Mouse (Mus musculus): Measurements from ENCODE around the gene Gm42906. TPM values are rescaled to one million over a fixed set of nuclear protein-coding genes. Genes with fewer than 3 reads are reported as not detected.

Gene Gm42906
- polyA plus RNA-seq (2014; fragmentation: Illumina TruSeq; extraction: RNeasy Lipid Tissue Mini Kit (QIAGEN cat#74804); ENCODE audit: low read depth, low replicate concordance) = not detected

DNA sequence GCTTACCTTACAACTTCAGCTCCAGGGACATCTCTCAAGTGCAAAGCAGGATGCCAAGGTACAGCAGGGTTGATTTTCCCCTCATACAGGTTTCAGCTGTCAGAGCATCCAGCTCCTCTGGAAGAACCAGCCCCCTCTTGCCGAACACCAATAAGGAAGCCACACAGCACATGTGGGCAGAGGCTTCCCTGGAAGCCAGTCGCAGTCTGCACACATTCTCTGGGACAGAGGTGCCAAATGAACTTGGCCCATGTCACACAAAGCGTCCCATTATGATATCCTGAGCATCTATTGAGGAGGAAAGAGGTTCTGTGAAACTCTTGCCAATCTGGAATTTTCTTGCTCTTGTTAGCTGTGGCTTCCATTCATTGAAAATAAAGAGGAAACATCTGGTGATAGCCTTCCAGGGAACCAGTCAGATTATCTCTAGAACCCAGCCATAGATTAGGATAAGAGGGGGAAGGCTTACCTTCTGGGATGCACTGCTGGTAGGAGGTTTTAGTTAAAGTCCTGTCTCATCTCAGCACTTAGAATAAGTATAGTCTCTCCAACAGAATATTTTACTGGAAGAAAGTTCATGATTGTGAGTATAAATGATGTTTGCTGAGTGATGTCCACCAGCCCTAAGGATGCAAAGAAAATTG is at the start of gene Gm42906:
TSS of gene Gm42906 (minus strand) at position 51 of the 644 bp plus-strand sequence.

DNA sequence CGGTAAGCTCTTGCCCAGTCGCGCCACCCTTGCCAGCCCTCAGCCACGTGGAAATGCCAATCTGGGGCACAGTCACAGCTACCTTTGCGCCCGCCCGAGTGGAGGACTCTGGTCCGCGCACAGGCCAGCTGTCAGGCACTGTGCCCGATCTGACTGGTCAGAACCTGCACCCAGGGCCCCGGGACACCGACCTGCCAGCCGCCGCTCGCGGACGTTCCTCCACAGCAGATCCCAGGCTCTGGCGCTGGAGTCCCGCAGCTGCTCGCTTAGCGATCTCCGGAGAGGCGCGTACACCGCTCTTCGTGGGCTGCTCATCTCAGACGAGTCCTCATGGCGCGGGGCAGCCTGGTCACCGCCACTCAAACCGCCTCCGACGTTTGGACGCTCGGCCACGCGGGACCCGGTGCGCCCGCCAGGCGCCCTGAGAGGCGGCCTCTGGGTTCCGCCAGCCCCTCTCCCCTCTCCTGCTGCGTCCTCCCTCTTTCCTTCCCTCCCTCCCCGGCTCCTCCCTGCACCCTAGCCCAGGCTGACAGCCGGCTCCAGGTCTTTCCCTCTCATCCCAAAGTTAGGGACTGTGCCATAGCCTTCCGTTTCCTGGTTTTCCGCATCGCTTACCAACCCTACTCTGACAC is 194.4 kb downstream of the Gm42906 start, which contains the start of gene Stard13:
TSS of gene Stard13 (minus strand) at position 437 of the 632 bp plus-strand sequence.

Other genes with a start within 250 kb of the Gm42906 start
- 19.3 TPM for gene Stard13, start 194.3 kb downstream of the Gm42906 start, polyA plus RNA-seq (2014; fragmentation: Illumina TruSeq; extraction: RNeasy Lipid Tissue Mini Kit (QIAGEN cat#74804); ENCODE audit: low read depth, low replicate concordance)
- gene Vmn2r18, start 177.9 kb upstream of the Gm42906 start, polyA plus RNA-seq (2014; fragmentation: Illumina TruSeq; extraction: RNeasy Lipid Tissue Mini Kit (QIAGEN cat#74804); ENCODE audit: low read depth, low replicate concordance) = not detected
- 23.0 TPM for gene Rfc3, start 223.1 kb upstream of the Gm42906 start, polyA plus RNA-seq (2014; fragmentation: Illumina TruSeq; extraction: RNeasy Lipid Tissue Mini Kit (QIAGEN cat#74804); ENCODE audit: low read depth, low replicate concordance)

All from sigmoid colon, adult 10 weeks (tissue).